Mouse (Mus musculus) spleen, adult 2 months (tissue): ENCODE measurements at regions not wholly inside any gene's neighbourhood (a gene's known extent, or its start where the extent isn't known, plus 50 kb on each side); places are given as distances from the start of the nearest gene placed in this dataset.

ENCODE experiments used
- CTCF ChIP-seq: fragments of 200-500 bp; IDR thresholded peaks from 2 replicates; pipeline ENCODE4 v1.5.1; 2011; ENCODE audit warnings: mild to moderate bottlenecking, inconsistent platforms; ENCODE audit not compliant: insufficient read depth, insufficient read length, insufficient replicate concordance; ENCODE audit errors: extremely low read depth
- POLR2A ChIP-seq: fragments of 200-500 bp; IDR thresholded peaks from 2 replicates; pipeline ENCODE4 v1.6.1; 2011; ENCODE audit warnings: low read depth, low read length, inconsistent platforms

DNA sequence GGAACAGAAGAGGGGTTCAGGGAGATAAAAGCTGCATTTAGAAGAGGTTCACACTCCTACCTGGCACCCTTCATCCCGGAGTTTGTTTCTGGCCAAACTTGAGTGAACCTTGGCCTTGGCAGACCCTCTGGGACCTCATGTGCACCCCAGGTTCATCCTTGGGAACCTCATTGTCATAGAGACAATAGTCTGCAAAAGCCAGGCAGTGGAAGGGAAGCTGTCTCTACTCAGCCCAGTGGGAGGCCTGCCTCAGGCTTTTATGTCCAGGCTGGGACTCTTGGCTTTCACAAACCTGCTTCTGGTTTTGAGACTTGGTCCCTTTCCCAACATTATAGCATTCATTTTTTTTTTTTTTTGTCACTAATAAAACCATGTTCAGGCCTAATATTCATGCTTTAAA, 80.3 kb upstream of the Ctbp2 start:
- no peak for TF ChIP-seq POLR2A
- no peak for TF ChIP-seq CTCF
